Mouse (Mus musculus): ENCODE measurements around the gene Sumo1.

GRCm38 (mm10) chr1:59573843-59574242 is 96.8 kb downstream of the Sumo1 start:
- TF ChIP-seq CTCF (IDR thresholded peaks at IDR 0.05; ENCODE audit: borderline replicate concordance, control insufficient read depth, extremely low read depth, insufficient read depth, low read length, poor library complexity) (no peak), POLR2A (IDR thresholded peaks at IDR 0.05; ENCODE audit: control insufficient read depth, extremely low read depth, insufficient read depth, low read length, poor library complexity) (no peak)
